11 mouse cellular contexts compared by ENCODE assay signal in genomic region chr7:144238992-144239391, GRCm38 (mm10).
DNase-seq lines count a peak whose midpoint lies in the region; ATAC-seq and TF ChIP-seq lines count a peak whose summit lies in the region.
"Had no signal": no experiment of that assay in that cellular context is flagged by ENCODE, and none has a peak within 500 bp of the region (broad histone marks: within the 10 kb centered on the region; RNA-seq: fewer than 3 reads in every experiment).

No protein-coding gene starts in this region.

- peaks cover 8% of the 10 kb centered on the region for H3K4me1 ChIP-seq in neural tube, embryonic 11.5 days (ENCODE audit: control insufficient read depth, insufficient read depth, low read length)
- peaks cover 4% of the 10 kb centered on the region; the same call in 1 of the 2 replicates for H3K4me1 ChIP-seq in hindbrain, embryonic 11.5 days (replicated peaks; ENCODE audit: control insufficient read depth, insufficient read depth, low read length)
- peaks cover 32% of the 10 kb centered on the region for H3K4me1 ChIP-seq in midbrain, embryonic 12.5 days

- no peaks in the 10 kb centered on the region for H3K36me3 ChIP-seq in neural tube, embryonic 11.5 days (ENCODE audit: control insufficient read depth, insufficient read depth, low read length)
- H3K36me3 ChIP-seq in hindbrain, embryonic 11.5 days (ENCODE audit: control insufficient read depth, insufficient read depth, low read length) = no peaks in the 10 kb centered on the region
- no peaks in the 10 kb centered on the region for H3K36me3 ChIP-seq in midbrain, embryonic 12.5 days

- no peaks in the 10 kb centered on the region for H3K9me3 ChIP-seq in neural tube, embryonic 11.5 days (ENCODE audit: control insufficient read depth, low read length)
- no peaks in the 10 kb centered on the region for H3K9me3 ChIP-seq in hindbrain, embryonic 11.5 days (ENCODE audit: control insufficient read depth, low read length)
- H3K9me3 ChIP-seq in midbrain, embryonic 12.5 days = no peaks in the 10 kb centered on the region

- ATAC-seq in neural tube, embryonic 11.5 days (ENCODE audit: insufficient read depth, low FRiP score, low TSS enrichment) = no peak
- ATAC-seq in hindbrain, embryonic 11.5 days (ENCODE audit: low FRiP score) = no peak
- 0 out of 2 replicates have a peak, but pooled peaks have one; percentile 31 for ATAC-seq in midbrain, embryonic 12.5 days (ENCODE audit: low FRiP score, low read depth)
- no peak for ATAC-seq in inflammation-experienced regulatory T-cells, adult 6 months

- H3K27ac ChIP-seq in neural tube, embryonic 11.5 days (ENCODE audit: low read depth, low read length) = no peak overlapping the region
- H3K27ac ChIP-seq in hindbrain, embryonic 11.5 days (ENCODE audit: low read depth, low read length) = no peak overlapping the region
- no peak overlapping the region for H3K27ac ChIP-seq in midbrain, embryonic 12.5 days (replicated peaks)
- no peak overlapping the region for H3K27ac ChIP-seq in gastrocnemius, adult 2 months

- no peaks in the 10 kb centered on the region for H3K27me3 ChIP-seq in neural tube, embryonic 11.5 days (ENCODE audit: control insufficient read depth, insufficient read depth, low read length)
- H3K27me3 ChIP-seq in hindbrain, embryonic 11.5 days (ENCODE audit: control insufficient read depth, insufficient read depth, low read length) = no peaks in the 10 kb centered on the region
- peaks cover 6% of the 10 kb centered on the region for H3K27me3 ChIP-seq in midbrain, embryonic 12.5 days

- no peak for DNase-seq in neural tube, embryonic 11.5 days (ENCODE audit: low spot score)
- DNase-seq in neural tube, embryonic 10.5 days (ENCODE audit: extremely low spot score, low spot score) = no peak
- DNase-seq in hindbrain, embryonic 11.5 days (ENCODE audit: low spot score) = no peak
- no peak for DNase-seq in spleen, adult 12 weeks (ENCODE audit: low spot score)
- no peak for DNase-seq in gastrocnemius, postnatal 36 days
- DNase-seq in gastrocnemius, adult 2 months = no peak
- DNase-seq: cerebellum, postnatal 25 days; kidney, adult 8-10 months; liver had no signal

- 49% methylated on average over 12 of the region's 12 CpGs for WGBS in neural tube, embryonic 11.5 days
- WGBS in hindbrain, embryonic 11.5 days = 49% methylated on average over 12 of the region's 12 CpGs
- WGBS in midbrain, embryonic 12.5 days = 45% methylated on average over 12 of the region's 12 CpGs

- H3K4me2 ChIP-seq in neural tube, embryonic 11.5 days (ENCODE audit: low read depth) = 0 out of 2 replicates have a peak overlapping the region, but pooled peaks have one; percentile 9
- peak overlapping the region; percentile 8; the same call in 1 of the 2 replicates for H3K4me2 ChIP-seq in hindbrain, embryonic 11.5 days (replicated peaks; ENCODE audit: low read depth, low read length)
- peak overlapping the region; percentile 24 for H3K4me2 ChIP-seq in midbrain, embryonic 12.5 days (replicated peaks)

- no peak overlapping the region for H3K9ac ChIP-seq in neural tube, embryonic 11.5 days (ENCODE audit: low read length)
- H3K9ac ChIP-seq in hindbrain, embryonic 11.5 days (ENCODE audit: low read depth, low read length) = no peak overlapping the region
- H3K9ac ChIP-seq in midbrain, embryonic 12.5 days (replicated peaks) = no peak overlapping the region; the same call in 1 of the 2 replicates

- TF ChIP-seq CTCF in gastrocnemius, adult 2 months (IDR thresholded peaks at IDR 0.05) = no peak

- no peak overlapping the region for H3K4me3 ChIP-seq in neural tube, embryonic 11.5 days (ENCODE audit: low read depth, low read length)
- no peak overlapping the region for H3K4me3 ChIP-seq in hindbrain, embryonic 11.5 days (ENCODE audit: low read depth, low read length)
- 0 out of 2 replicates have a peak overlapping the region, but pooled peaks have one; percentile 0 for H3K4me3 ChIP-seq in midbrain, embryonic 12.5 days
- H3K4me3 ChIP-seq in gastrocnemius, adult 2 months = no peak overlapping the region

- intact Hi-C loops in gastrocnemius, postnatal 36 days (cut with DNase I) = no loop called here
- intact Hi-C loops in gastrocnemius, adult 2 months (cut with DNase I) = no loop called here
